Mouse (Mus musculus) neural tube, embryonic 12.5 days (tissue): ENCODE measurements at regions not wholly inside any gene's neighbourhood (a gene's known extent, or its start where the extent isn't known, plus 50 kb on each side); places are given as distances from the start of the nearest gene placed in this dataset.
"Not testable (repeated sequence)": the region's sequence is repeated elsewhere in the genome, so short reads cannot be mapped to it uniquely, and the experiment has no call there.

ENCODE experiments used
- ATAC-seq: fragments of 200-750 bp; cut with Nextera tagmentation; 2 replicates; pipeline ENCODE4 v1.8.0; 2017; ENCODE audit warnings: low read depth, mild to moderate bottlenecking, moderate TSS enrichment, moderate library complexity; ENCODE audit not compliant: low FRiP score
- H3K27ac ChIP-seq: fragments of 300-500 bp; sonication (generic); 2 replicates; pipeline ENCODE4 v1.5.1; 2016
- H3K27me3 ChIP-seq: fragments of 300-500 bp; sonication (generic); replicated peaks from 2 replicates; pipeline ENCODE4 v1.6.1; 2016; ENCODE audit warnings: mild to moderate bottlenecking
- H3K36me3 ChIP-seq: fragments of 300-500 bp; sonication (generic); 2 replicates; pipeline ENCODE4 v1.6.1; 2016; ENCODE audit warnings: mild to moderate bottlenecking
- H3K4me1 ChIP-seq: fragments of 300-500 bp; sonication (generic); 2 replicates; pipeline ENCODE4 v1.6.1; 2016
- H3K4me2 ChIP-seq: fragments of 300-500 bp; sonication (generic); replicated peaks from 2 replicates; pipeline ENCODE4 v1.6.1; 2016; ENCODE audit warnings: mild to moderate bottlenecking
- H3K4me3 ChIP-seq: fragments of 300-500 bp; sonication (generic); 2 replicates; pipeline ENCODE4 v1.5.1; 2016
- H3K9ac ChIP-seq: fragments of 300-500 bp; sonication (generic); 2 replicates; pipeline ENCODE4 v1.6.1; 2016; ENCODE audit warnings: mild to moderate bottlenecking
- H3K9me3 ChIP-seq: fragments of 300-500 bp; sonication (generic); 2 replicates; pipeline ENCODE4 v1.6.1; 2016; ENCODE audit warnings: mild to moderate bottlenecking
- WGBS: fragments of 180-500 bp; shearing (Covaris S2); methylation state at CpG from one replicate; pipeline ENCODE4 v1.1.7; 2016; 5-methylcytosine and 5-hydroxymethylcytosine counted together

GRCm38 (mm10) chr5:148751980-148752379 is 177.1 kb downstream of the Katnal1 start:
- H3K27ac ChIP-seq: no peak overlapping the region
- no peaks in the 10 kb centered on the region for H3K36me3 ChIP-seq
- H3K4me3 ChIP-seq: no peak overlapping the region

GRCm38 (mm10) chr5:148750002-148750734 is 179.0 kb downstream of the Katnal1 start:
- H3K9ac ChIP-seq: no peak overlapping the region
- ATAC-seq: no peak
- WGBS: 91% methylated on average over 16 of the region's 16 CpGs
- H3K4me3 ChIP-seq: no peak overlapping the region
- 0 out of 2 replicates have a peak, but pooled peaks cover 3% of the 10 kb centered on the region for H3K4me1 ChIP-seq
- no peaks in the 10 kb centered on the region for H3K9me3 ChIP-seq
- H3K4me2 ChIP-seq: no peak overlapping the region
- no peaks in the 10 kb centered on the region for H3K27me3 ChIP-seq
- no peak overlapping the region for H3K27ac ChIP-seq
- no peaks in the 10 kb centered on the region for H3K36me3 ChIP-seq

More at GRCm38 (mm10) chr5:148751980-148752379, 177.1 kb downstream of the Katnal1 start:
- H3K4me1 ChIP-seq: 0 out of 2 replicates have a peak, but pooled peaks cover 3% of the 10 kb centered on the region
- H3K27me3 ChIP-seq: no peaks in the 10 kb centered on the region
- H3K9ac ChIP-seq: no peak overlapping the region
- WGBS: 95% methylated on average over 13 of the region's 13 CpGs
- H3K9me3 ChIP-seq: no peaks in the 10 kb centered on the region
- ATAC-seq: no peak
- no peak overlapping the region for H3K4me2 ChIP-seq

DNA sequence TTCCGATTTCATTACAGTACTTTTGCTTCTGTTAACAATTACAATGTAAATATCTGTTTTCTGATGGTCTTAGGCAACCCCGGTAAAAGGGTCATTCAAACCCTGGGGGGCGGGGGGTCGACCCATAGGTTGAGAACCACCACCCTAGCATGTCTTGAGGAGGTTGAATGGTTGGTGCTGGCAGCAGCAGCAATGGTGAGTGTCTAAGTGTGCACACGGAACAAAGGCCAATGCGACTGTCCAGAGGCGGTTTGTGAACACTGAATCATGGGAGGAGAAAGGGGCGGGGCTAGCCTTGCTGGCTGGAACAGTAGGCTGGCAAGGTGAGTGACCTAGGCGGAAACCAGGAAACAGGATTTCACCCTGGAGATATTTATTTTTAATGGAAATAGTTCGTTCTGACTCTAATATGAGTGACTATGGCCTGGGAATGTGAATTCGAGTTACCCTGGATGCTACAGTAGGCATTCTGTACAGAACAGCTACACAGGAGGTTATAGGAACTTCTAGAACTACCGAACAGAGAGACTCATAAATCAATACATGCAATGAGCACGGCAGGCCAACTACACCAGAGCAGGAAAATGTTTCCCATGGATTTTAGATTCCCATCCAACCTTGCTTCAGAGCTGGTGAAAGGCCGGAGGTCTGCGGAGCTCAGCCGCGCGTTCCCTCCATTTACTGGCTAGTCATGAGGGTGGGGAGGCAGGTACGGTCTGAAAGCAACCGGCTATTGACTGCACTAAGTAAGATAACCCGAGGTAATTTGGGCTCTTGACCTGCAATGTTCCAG is 181.0 kb downstream of the Katnal1 start:
- Histone ChIP-seq H3K4me3 (no peak overlapping the region), H3K27me3 (no peaks in the 10 kb centered on the region), H3K9me3 (peaks cover 5% of the 10 kb centered on the region; the same call in 1 of the 2 replicates), H3K4me2 (no peak overlapping the region), H3K9ac (no peak overlapping the region), H3K36me3 (no peaks in the 10 kb centered on the region), H3K27ac (no peak overlapping the region), H3K4me1 (no peaks in the 10 kb centered on the region)
- 89% methylated on average over 21 of the region's 21 CpGs for WGBS
- no peak for ATAC-seq

DNA sequence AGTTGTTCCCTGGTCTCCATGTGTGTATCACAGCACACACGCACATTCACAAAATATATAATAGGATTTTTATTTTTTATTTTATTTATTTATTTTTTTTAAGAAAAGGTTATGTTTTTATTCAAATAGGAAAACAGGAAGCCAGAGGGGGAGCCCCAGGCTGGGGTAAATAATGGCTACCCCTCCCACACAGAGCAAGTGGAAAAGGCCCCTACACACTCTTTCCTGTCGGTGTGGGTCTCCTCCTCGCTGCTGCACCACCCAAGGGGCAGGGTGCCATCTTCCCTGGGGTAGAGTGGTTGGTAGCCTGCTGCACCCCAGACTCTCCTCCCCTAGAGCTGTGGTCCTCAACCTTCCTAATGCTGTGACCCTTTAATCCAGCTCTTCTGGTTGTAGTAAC is 181.6 kb downstream of the Katnal1 start:
- Histone ChIP-seq H3K36me3 (no peaks in the 10 kb centered on the region), H3K4me1 (no peaks in the 10 kb centered on the region), H3K9ac (no peak overlapping the region), H3K27ac (no peak overlapping the region), H3K27me3 (no peaks in the 10 kb centered on the region), H3K4me2 (no peak overlapping the region), H3K4me3 (no peak overlapping the region), H3K9me3 (peaks cover 5% of the 10 kb centered on the region; the same call in 1 of the 2 replicates)
- WGBS: 87% methylated on average over 3 of the region's 3 CpGs
- no peak for ATAC-seq

DNA sequence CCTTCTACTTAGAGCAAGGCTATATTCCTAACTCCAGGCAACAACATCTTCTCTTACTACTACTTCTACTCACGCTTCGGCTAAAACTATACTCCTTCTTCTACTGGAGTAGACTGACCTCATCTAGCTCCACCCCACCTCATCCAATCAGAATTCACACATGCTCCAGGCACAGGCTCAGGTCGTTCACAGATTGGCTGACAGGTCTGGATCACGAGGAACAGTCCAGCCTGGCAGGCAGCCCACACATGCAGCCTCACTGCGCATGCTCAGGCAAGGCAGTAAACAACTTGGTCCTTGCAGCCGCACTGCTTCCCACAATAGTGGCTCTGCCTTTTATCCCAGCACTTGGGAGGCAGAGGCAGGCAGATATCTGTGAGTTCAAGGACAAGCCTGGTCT is 182.4 kb downstream of the Katnal1 start:
- H3K4me1 ChIP-seq, H3K27ac ChIP-seq, H3K27me3 ChIP-seq, H3K9me3 ChIP-seq, H3K4me2 ChIP-seq, ATAC-seq, H3K9ac ChIP-seq, H3K36me3 ChIP-seq, H3K4me3 ChIP-seq: not testable (repeated sequence)
- WGBS: 78% methylated on average over 6 of the region's 6 CpGs

GRCm38 (mm10) chr5:148744676-148745391 is 184.3 kb downstream of the Katnal1 start:
- peaks cover 5% of the 10 kb centered on the region; the same call in 1 of the 2 replicates for H3K9me3 ChIP-seq
- ATAC-seq: no peak
- no peaks in the 10 kb centered on the region for H3K4me1 ChIP-seq
- H3K27me3 ChIP-seq: no peaks in the 10 kb centered on the region
- no peak overlapping the region for H3K9ac ChIP-seq
- H3K36me3 ChIP-seq: no peaks in the 10 kb centered on the region
- no peak overlapping the region for H3K4me3 ChIP-seq
- 78% methylated on average over 7 of the region's 7 CpGs for WGBS
- no peak overlapping the region for H3K27ac ChIP-seq
- H3K4me2 ChIP-seq: no peak overlapping the region

DNA sequence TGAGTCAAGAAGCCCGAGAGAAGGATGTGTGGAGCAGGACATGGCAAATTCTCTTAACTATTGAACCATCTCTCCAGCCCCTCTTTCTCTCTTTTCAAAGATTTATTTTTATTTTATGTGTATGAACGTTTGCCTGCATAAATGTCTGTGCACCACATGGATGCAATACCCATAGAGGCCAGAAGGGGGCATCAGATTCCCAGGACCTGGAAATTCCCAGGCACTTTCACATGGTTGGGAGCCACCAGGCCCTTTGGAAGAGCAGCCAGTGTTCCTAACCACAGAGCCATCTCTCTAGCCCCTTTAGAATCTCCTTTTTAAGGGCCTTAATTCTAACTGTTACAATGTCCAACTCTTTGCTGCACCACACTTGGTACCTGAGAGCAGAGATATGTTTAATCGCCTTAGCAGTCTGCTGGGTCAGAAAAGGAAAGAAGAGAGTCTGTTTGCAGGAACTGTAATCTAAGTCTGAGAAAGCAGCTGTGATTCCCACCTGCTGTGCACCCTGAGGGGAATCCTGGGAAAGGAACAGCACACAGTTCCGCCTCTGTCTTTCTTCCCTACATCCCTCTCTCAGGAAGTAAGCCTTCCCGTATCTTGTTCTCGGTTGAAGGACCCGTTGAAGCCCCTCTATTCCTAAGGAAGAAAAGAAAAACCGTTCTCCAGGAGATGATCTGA is 186.8 kb downstream of the Katnal1 start:
- H3K27me3 ChIP-seq: no peaks in the 10 kb centered on the region
- H3K9ac ChIP-seq: no peak overlapping the region
- H3K4me3 ChIP-seq: no peak overlapping the region
- ATAC-seq: no peak
- H3K4me1 ChIP-seq: no peaks in the 10 kb centered on the region
- H3K9me3 ChIP-seq: peaks cover 5% of the 10 kb centered on the region; the same call in 1 of the 2 replicates
- no peak overlapping the region for H3K27ac ChIP-seq
- H3K36me3 ChIP-seq: no peaks in the 10 kb centered on the region
- WGBS: 94% methylated on average over 8 of the region's 8 CpGs
- no peak overlapping the region for H3K4me2 ChIP-seq

- H3K9ac ChIP-seq: no peak overlapping the region
- no peak for ATAC-seq
- no peaks in the 10 kb centered on the region for H3K4me1 ChIP-seq
- H3K27me3 ChIP-seq: no peaks in the 10 kb centered on the region
- H3K27ac ChIP-seq: no peak overlapping the region
- WGBS: 89% methylated on average over 19 of the region's 19 CpGs
- H3K36me3 ChIP-seq: no peaks in the 10 kb centered on the region
- no peak overlapping the region for H3K4me2 ChIP-seq
- H3K4me3 ChIP-seq: no peak overlapping the region
- peaks cover 5% of the 10 kb centered on the region; the same call in 1 of the 2 replicates for H3K9me3 ChIP-seq
Measured at GRCm38 (mm10) chr5:148741267-148742004, 187.7 kb downstream of the Katnal1 start.

DNA sequence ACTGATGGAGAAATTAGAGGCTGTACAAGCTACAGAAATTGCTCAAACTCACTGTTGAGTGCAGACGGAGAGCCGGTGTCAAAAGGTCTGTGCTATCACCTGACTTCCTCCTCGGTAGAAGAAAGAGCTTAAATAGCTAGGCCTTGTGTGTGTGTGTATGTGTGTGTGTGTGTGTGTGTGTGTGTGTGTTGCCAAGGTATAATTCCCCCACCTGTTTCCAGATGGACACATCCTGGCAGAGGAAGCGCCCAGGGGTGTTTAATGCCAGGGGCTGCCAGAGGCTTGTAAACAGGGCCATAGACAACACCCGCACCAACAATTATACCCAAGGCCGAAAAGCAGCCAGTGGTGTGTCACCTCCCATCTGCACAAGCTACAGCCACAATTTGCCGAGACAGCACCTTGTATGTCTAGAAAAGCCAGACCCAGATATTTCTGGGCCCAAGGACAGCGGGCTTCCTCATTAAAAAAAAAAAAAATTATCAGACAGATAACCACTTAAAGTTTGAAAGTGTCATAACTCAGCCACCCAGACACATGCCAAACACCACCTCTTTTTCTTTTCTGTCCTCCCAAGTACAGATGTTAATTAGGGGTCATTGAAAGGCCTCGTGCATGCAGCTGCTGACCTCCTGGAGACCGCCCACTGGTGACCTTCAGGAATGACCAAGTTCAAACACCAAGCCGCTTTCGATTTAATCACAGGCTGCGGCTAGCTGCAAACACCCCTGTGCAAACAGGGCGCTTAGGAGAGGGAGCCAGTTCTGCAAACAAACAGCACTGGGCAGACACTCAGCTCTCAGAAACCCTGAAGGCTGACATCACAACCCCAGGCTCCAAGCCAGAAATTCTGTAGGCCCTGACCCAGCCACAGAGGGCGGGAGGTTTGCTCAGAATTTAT is 188.0 kb upstream of the Ubl3 start:
- H3K27ac ChIP-seq: no peak overlapping the region
- H3K27me3 ChIP-seq: no peaks in the 10 kb centered on the region
- WGBS: 65% methylated on average over 15 of the region's 15 CpGs
- H3K4me3 ChIP-seq: no peak overlapping the region
- H3K4me2 ChIP-seq: no peak overlapping the region
- H3K9ac ChIP-seq: no peak overlapping the region
- no peak for ATAC-seq
- peaks cover 5% of the 10 kb centered on the region; the same call in 1 of the 2 replicates for H3K9me3 ChIP-seq
- H3K36me3 ChIP-seq: no peaks in the 10 kb centered on the region
- H3K4me1 ChIP-seq: no peaks in the 10 kb centered on the region

DNA sequence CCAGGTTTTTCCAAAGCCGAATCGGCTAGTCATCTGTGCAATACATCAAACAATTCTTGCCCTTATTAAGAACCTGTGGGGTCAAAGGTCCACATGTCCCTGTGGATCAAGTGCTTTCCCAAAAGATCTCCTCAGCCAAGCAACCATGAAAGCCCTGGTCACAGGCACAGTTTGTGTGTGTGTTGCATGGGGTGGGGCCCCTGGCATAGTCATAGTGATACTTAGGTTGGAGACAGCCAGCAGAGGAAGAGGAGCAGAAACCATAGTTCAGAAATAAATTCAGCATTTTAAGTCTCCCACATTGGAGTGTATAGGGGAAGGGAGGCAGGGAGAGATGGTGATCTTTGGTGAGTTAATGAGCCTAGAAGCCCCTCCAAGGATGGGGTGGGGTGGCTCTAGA is 187.1 kb upstream of the Ubl3 start:
- Histone ChIP-seq H3K4me1 (no peaks in the 10 kb centered on the region), H3K4me3 (no peak overlapping the region), H3K4me2 (no peak overlapping the region), H3K9ac (no peak overlapping the region), H3K27me3 (no peaks in the 10 kb centered on the region), H3K36me3 (no peaks in the 10 kb centered on the region), H3K9me3 (peaks cover 5% of the 10 kb centered on the region; the same call in 1 of the 2 replicates), H3K27ac (no peak overlapping the region)
- 77% methylated on average over 2 of the region's 2 CpGs for WGBS
- no peak for ATAC-seq
